Mouse (Mus musculus): Measurements from ENCODE around the gene Npy1r. TPM values are rescaled to one million over a fixed set of nuclear protein-coding genes. Genes with fewer than 3 reads are reported as not detected.

The Npy1r gene
- polyA plus RNA-seq (2015; fragmentation: Illumina TruSeq; extraction: RNeasy Lipid Tissue Mini Kit (QIAGEN cat#74804); ENCODE audit: low read depth, low replicate concordance): 22.1 TPM

DNA sequence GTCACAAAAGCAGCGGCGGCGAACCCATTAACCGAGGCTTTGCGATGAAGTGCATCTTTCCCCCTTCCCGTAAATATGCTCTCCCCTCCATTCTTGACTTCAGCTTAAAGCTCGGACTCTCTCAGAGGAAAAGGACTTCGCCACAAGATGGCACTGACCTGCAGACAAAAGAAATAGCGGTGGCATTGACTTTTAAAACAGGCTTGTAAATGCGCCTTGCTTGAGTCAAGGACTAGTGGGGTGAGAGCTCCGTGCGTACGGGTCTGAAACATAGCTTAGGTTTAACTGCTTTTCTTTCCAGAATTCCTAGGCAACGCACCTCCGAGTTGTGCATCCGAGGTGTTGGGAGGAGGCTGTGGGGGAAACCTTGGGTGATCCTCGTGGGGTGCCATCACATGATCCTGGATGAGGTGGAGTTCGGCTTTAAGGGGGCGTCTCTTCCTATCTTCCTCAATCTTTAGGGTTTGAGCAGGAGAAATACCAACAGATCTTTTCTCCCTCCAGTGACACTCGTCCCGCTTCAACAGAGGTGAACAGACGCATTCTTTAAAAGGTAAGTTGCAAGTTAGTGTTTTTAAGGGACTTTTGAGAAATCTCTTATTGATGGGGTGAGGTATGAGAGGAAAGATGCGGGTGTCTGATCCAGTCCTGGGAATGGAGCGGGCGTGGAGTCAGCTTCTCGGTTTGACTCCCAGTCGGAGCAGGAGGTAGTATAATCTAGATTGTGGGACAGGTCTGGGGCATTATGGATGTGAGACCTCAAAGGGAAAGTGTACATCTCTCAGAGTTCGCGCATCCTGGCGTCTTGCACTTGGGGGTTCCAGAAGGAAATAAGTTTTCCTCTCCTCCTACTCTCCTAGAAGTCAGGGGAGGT lies at the start of gene Npy1r:
TSS of gene Npy1r (plus strand) at position 223 of the 874 bp plus-strand sequence.

DNA sequence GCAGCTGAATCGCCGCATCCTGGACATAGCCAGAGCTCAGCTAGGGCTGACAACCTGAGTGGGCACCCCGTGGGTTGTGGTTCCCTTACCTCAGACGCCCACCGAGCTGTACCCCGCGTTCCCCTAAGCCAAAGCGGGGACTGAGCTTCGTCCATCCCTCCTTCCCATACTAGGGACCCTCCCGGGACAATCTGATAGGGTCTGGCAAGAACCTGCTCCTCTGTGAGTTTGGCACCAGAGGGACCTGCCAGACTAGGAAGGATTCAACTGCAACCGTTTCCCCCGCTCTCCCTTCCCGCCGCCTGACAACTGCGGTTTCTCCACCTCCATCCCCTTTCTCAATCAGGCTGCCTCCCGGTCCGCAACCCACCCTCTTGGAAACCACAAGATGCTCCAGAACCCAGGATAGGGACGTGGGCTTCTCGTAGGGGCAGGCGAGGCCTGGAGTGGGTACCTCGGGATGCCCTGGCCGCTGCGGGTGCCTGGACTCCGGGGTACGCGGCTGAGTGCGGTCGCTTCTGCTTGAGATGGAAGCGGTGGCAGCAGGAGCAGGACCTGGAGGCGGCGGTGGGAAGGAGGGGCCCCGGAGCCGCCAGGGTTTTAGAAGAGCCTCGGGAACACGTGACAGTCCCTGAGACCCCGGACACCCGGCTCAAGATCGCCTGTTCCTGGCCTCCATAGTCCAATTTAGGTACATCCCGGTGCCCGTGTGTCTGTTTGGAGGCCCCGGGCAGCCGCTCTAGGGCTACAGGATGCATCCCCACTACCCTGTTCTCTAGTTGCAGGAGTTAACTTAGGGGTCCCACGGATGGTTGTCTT lies 9.3 kb upstream of the Npy1r start, which contains the start of gene Npy5r:
TSS of gene Npy5r (minus strand) at position 618 of the 819 bp plus-strand sequence.

Other genes with a start within 250 kb of the Npy1r start
- 9.1 TPM for gene Tma16, start 210.7 kb upstream of the Npy1r start, polyA plus RNA-seq (2015; fragmentation: Illumina TruSeq; extraction: RNeasy Lipid Tissue Mini Kit (QIAGEN cat#74804); ENCODE audit: low read depth, low replicate concordance)
- gene Tktl2, start 185.4 kb upstream of the Npy1r start, polyA plus RNA-seq (2015; fragmentation: Illumina TruSeq; extraction: RNeasy Lipid Tissue Mini Kit (QIAGEN cat#74804); ENCODE audit: low read depth, low replicate concordance): 0.15 TPM
- gene Npy5r, start 9.1 kb upstream of the Npy1r start, polyA plus RNA-seq (2015; fragmentation: Illumina TruSeq; extraction: RNeasy Lipid Tissue Mini Kit (QIAGEN cat#74804); ENCODE audit: low read depth, low replicate concordance): 6.0 TPM
- 12.0 TPM for gene Naf1, start 163.0 kb downstream of the Npy1r start, polyA plus RNA-seq (2015; fragmentation: Illumina TruSeq; extraction: RNeasy Lipid Tissue Mini Kit (QIAGEN cat#74804); ENCODE audit: low read depth, low replicate concordance)

All from brain, adult 10 weeks (tissue).